Mouse (Mus musculus): Measurements from ENCODE around the gene Hmga2.

DNA sequence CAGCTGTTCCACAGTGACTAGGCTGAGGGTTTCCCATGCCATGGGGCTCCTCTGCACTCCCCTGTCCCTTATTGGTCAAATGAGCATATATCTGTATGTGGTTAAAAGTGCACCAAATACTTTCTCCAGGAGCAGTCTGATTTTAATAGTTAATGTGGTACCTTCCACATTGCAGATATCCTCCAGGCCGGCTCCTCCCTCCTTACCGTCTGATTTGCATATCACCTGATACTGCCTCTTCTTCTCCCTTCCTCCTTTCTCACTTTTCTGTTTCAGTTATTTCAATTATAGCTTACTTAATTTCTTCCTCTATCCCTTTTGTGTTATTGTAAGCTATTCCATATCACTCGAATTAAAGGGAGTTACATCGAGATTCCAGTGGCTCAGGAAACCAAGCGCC lies 27.7 kb upstream of the Hmga2 start:
- no peak for TF ChIP-seq GATA1 (IDR thresholded peaks at IDR 0.05; ENCODE audit: borderline replicate concordance, low read length)
- no peak for TF ChIP-seq FLI1 (IDR thresholded peaks at IDR 0.05; ENCODE audit: low read length)
